Mouse (Mus musculus): Measurements from ENCODE around the gene Fam166a. TPM values are rescaled to one million over a fixed set of nuclear protein-coding genes. Genes with fewer than 3 reads are reported as not detected.

Gene Fam166a
- polyA plus RNA-seq, 1 experiment from 2014 or later = 0.87 TPM

DNA sequence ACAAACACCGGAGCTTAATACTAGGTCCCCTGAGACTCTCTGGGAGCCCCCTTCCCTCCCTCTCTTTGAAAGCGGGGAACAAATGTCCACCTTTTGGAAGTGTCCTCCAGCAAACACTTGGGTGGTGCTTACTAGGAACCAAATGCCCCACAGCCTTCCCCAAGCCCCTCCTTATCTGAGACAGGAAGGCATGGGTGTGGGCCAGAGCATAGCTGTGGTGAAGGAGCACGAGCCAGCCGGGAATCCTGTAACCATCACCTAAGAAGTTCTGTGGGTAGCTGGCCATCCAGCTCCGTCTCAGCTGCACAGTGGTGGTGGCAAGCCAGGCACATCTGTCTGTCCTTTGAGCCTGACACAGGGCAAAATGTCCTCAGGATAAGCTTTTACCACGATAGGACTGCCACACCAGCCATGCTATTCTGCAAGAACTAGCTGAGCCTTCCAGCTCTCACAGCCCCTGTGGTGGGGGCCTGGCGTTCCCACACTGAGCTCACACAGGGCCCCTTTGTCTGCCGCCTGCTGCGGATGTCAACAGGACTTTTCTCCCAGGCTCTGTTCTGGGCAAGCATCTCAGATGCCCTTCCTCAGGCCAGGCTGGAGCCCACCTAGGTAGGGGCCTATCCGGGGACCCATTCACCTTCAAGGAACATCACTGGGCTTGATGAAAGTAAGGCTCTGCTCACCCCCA lies 40.1 kb upstream of the Fam166a start:
- H3K36me3 ChIP-seq (replicated peaks) = peaks cover under 1% of the 10 kb centered on the region; the same call in 1 of the 2 replicates
- H3K4me1 ChIP-seq = peaks cover 66% of the 10 kb centered on the region
- H3K9ac ChIP-seq = peak overlapping the region; percentile 47
- WGBS = 18% methylated on average over 10 of the region's 10 CpGs
- H3K9me3 ChIP-seq = no peaks in the 10 kb centered on the region
- ATAC-seq (ENCODE audit: low FRiP score) = no peak
- no peaks in the 10 kb centered on the region for H3K27me3 ChIP-seq
- H3K27ac ChIP-seq = peak overlapping the region; percentile 85
- peak overlapping the region; percentile 48 for H3K4me2 ChIP-seq
- H3K4me3 ChIP-seq (replicated peaks) = peak overlapping the region; percentile 18; the same call in 1 of the 2 replicates

DNA sequence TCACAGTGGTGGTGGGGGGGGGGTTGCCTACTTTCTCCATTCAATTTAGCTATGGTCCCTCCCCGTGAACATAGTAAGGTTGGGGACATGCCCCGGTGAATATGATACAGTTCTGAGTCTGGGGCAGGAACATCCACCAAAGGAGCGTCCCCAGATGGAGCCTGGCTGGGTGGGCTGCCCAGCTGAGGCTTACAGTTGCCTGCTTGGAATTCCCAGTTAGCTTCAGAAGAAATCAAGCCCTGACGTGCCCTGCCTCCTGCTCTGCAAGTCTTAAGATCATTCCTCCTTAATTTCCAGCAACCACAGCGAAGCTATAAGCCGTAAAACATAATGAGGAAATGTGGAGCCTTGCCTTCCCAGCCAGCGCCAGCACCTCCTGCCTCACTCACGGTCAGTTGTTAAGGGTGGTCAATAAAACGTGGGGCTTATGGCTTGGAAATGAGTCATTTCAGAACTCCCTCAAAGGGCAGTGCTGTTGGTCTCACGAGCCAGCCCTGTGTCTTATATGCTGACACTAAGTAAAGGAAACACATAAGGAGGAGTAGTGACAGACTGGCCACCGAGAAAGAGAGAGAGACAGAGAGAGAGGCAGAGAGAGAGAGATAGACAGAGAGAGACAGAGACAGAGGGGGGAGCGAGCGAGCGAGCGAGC lies 38.9 kb upstream of the Fam166a start:
- H3K4me3 ChIP-seq (replicated peaks) = peak overlapping the region; percentile 86
- ATAC-seq (ENCODE audit: low FRiP score) = no peak
- WGBS = 36% methylated on average over 15 of the region's 15 CpGs

GRCm38 (mm10) chr2:25180478-25180903 lies 38.1 kb upstream of the Fam166a start, which contains the start of gene Nrarp:
Gene Nrarp, plus strand, starts transcription at chr2:25180758.
- peak; percentile 89 for ATAC-seq (ENCODE audit: low FRiP score)
- under 1% methylated on average over 35 of the region's 35 CpGs for WGBS
- H3K27me3 ChIP-seq = no peaks in the 10 kb centered on the region
- H3K9me3 ChIP-seq = no peaks in the 10 kb centered on the region
- peaks cover 79% of the 10 kb centered on the region for H3K4me1 ChIP-seq
- peak within 1 kb of the TSS; percentile 86 for H3K4me3 ChIP-seq (replicated peaks)
- peak within 1 kb of the TSS; percentile 98 for H3K27ac ChIP-seq
- H3K36me3 ChIP-seq (replicated peaks) = peaks cover 16% of the 10 kb centered on the region
- H3K9ac ChIP-seq = peak within 1 kb of the TSS; percentile 90
- peak within 1 kb of the TSS; percentile 72 for H3K4me2 ChIP-seq

More for the DNA sequence above, 38.9 kb upstream of the Fam166a start:
- H3K9me3 ChIP-seq = no peaks in the 10 kb centered on the region
- peaks cover 13% of the 10 kb centered on the region for H3K36me3 ChIP-seq (replicated peaks)
- H3K4me2 ChIP-seq = peak overlapping the region; percentile 72
- peak overlapping the region; percentile 90 for H3K9ac ChIP-seq
- H3K27ac ChIP-seq = peak overlapping the region; percentile 98
- H3K27me3 ChIP-seq = no peaks in the 10 kb centered on the region
- peaks cover 79% of the 10 kb centered on the region for H3K4me1 ChIP-seq

DNA sequence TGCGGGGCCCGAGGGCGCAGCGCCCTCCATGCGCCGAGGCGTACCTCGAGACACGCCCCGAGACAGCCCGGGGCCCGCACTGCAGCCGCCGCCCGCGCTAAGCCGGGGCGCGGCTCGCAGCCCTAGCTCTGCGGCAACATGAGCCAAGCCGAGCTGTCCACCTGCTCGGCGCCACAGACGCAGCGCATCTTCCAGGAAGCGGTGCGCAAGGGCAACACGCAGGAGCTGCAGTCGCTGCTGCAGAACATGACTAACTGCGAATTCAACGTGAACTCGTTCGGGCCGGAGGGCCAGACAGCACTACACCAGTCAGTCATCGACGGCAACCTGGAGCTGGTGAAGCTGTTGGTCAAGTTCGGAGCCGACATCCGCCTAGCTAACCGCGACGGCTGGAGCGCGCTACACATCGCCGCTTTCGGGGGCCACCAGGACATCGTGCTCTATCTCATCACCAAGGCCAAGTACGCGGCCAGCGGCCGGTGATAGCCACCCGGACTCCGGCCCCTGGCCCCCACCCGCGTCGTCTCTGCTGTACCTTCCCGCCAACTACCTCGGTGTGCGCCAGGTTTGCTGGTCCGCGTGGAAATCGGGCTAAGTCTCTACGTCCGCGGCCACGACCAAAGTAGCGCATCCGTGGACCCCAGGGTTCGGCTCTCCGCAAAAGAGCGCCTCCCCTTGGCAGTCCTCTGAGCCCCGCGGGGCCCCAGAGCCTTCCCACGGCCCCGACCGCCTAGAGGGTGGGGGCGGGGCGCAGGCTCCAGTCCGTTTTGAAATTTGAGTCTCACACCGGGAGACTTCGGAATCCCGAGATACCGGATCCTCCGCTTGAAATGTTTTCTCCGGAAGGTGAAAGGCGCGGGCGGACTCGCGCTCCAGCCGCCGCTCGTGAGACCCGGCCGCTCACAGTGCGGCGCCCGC lies 37.3 kb upstream of the Fam166a start:
- peak overlapping the region; percentile 98 for H3K27ac ChIP-seq
- H3K9me3 ChIP-seq = no peaks in the 10 kb centered on the region
- ATAC-seq (ENCODE audit: low FRiP score) = peak; percentile 19; the same call in 1 of the 2 replicates
- H3K36me3 ChIP-seq (replicated peaks) = peaks cover 16% of the 10 kb centered on the region
- peak overlapping the region; percentile 90 for H3K9ac ChIP-seq
- peaks cover 79% of the 10 kb centered on the region for H3K4me1 ChIP-seq
- peak overlapping the region; percentile 72 for H3K4me2 ChIP-seq
- no peaks in the 10 kb centered on the region for H3K27me3 ChIP-seq
- peak overlapping the region; percentile 86 for H3K4me3 ChIP-seq (replicated peaks)
- WGBS = under 1% methylated on average over 100 of the region's 100 CpGs

GRCm38 (mm10) chr2:25181891-25182397 lies 36.6 kb upstream of the Fam166a start:
- H3K9ac ChIP-seq = peak overlapping the region; percentile 90
- H3K9me3 ChIP-seq = no peaks in the 10 kb centered on the region
- H3K27me3 ChIP-seq = no peaks in the 10 kb centered on the region
- H3K4me1 ChIP-seq = peaks cover 79% of the 10 kb centered on the region
- no peak for ATAC-seq (ENCODE audit: low FRiP score)
- peak overlapping the region; percentile 98 for H3K27ac ChIP-seq
- H3K36me3 ChIP-seq (replicated peaks) = peaks cover 16% of the 10 kb centered on the region
- WGBS = 0% methylated on average over 17 of the region's 17 CpGs
- H3K4me3 ChIP-seq (replicated peaks) = peak overlapping the region; percentile 86
- H3K4me2 ChIP-seq = peak overlapping the region; percentile 72

- ATAC-seq (ENCODE audit: low FRiP score) = no peak
- WGBS = 3% methylated on average over 6 of the region's 6 CpGs
Measured at GRCm38 (mm10) chr2:25182664-25183063, 35.9 kb upstream of the Fam166a start.

GRCm38 (mm10) chr2:25183336-25183735 lies 35.2 kb upstream of the Fam166a start:
- H3K9ac ChIP-seq = 0 out of 2 replicates have a peak overlapping the region, but pooled peaks have one; percentile 90
- H3K4me2 ChIP-seq = peak overlapping the region; percentile 72
- WGBS = 55% methylated on average over 2 of the region's 2 CpGs
- H3K36me3 ChIP-seq (replicated peaks) = peaks cover 16% of the 10 kb centered on the region
- peaks cover 65% of the 10 kb centered on the region for H3K4me1 ChIP-seq
- no peaks in the 10 kb centered on the region for H3K27me3 ChIP-seq
- H3K9me3 ChIP-seq = no peaks in the 10 kb centered on the region
- H3K4me3 ChIP-seq (replicated peaks) = peak overlapping the region; percentile 86
- ATAC-seq (ENCODE audit: low FRiP score) = no peak
- H3K27ac ChIP-seq = peak overlapping the region; percentile 98

More at GRCm38 (mm10) chr2:25182664-25183063, 35.9 kb upstream of the Fam166a start:
- H3K36me3 ChIP-seq (replicated peaks) = peaks cover 16% of the 10 kb centered on the region
- peak overlapping the region; percentile 86 for H3K4me3 ChIP-seq (replicated peaks)
- H3K27me3 ChIP-seq = no peaks in the 10 kb centered on the region
- peak overlapping the region; percentile 98 for H3K27ac ChIP-seq
- H3K4me1 ChIP-seq = peaks cover 72% of the 10 kb centered on the region
- peak overlapping the region; percentile 72 for H3K4me2 ChIP-seq
- peak overlapping the region; percentile 90 for H3K9ac ChIP-seq
- no peaks in the 10 kb centered on the region for H3K9me3 ChIP-seq

- Histone ChIP-seq H3K4me2 (peak overlapping the region; percentile 80), H3K27ac (peak overlapping the region; percentile 98), H3K4me1 (peaks cover 55% of the 10 kb centered on the region), H3K36me3 (replicated peaks) (peaks cover 16% of the 10 kb centered on the region), H3K9ac (no peak overlapping the region), H3K9me3 (no peaks in the 10 kb centered on the region), H3K4me3 (replicated peaks) (no peak overlapping the region; the same call in 1 of the 2 replicates), H3K27me3 (no peaks in the 10 kb centered on the region)
- no peak for ATAC-seq (ENCODE audit: low FRiP score)
- WGBS = 89% methylated on average over 7 of the region's 7 CpGs
Measured at GRCm38 (mm10) chr2:25184496-25184895, 34.0 kb upstream of the Fam166a start.

GRCm38 (mm10) chr2:25185625-25186574 lies 32.6 kb upstream of the Fam166a start:
- Histone ChIP-seq H3K36me3 (replicated peaks) (peaks cover 16% of the 10 kb centered on the region), H3K4me2 (peak overlapping the region; percentile 80), H3K27ac (peak overlapping the region; percentile 98), H3K4me3 (replicated peaks) (peak overlapping the region; percentile 47), H3K27me3 (no peaks in the 10 kb centered on the region), H3K4me1 (peaks cover 45% of the 10 kb centered on the region), H3K9ac (peak overlapping the region; percentile 69), H3K9me3 (no peaks in the 10 kb centered on the region)
- 2% methylated on average over 61 of the region's 64 CpGs for WGBS
- peak; percentile 83 for ATAC-seq (ENCODE audit: low FRiP score)

DNA sequence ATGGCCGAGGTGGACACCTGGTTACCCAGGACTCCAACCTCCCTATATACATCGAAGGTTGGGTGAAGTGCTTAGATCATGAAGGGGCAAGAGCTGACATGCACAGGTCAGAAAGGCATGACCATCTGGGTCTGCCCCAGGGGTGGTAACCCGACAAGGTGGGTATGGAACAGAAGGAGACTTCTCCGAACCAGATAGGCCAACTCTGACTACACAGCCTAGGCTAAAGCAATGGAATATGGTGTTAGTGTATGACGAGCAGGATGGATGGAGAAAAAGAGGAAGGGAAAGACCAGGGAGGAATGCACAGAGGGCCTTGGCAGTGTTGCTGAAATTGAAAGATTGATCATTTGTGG lies 32.0 kb upstream of the Fam166a start:
- Histone ChIP-seq H3K27me3 (no peaks in the 10 kb centered on the region), H3K4me2 (peak overlapping the region; percentile 80), H3K36me3 (replicated peaks) (peaks cover 16% of the 10 kb centered on the region), H3K4me3 (replicated peaks) (peak overlapping the region; percentile 47), H3K9me3 (no peaks in the 10 kb centered on the region), H3K4me1 (peaks cover 45% of the 10 kb centered on the region), H3K9ac (no peak overlapping the region; the same call in 1 of the 2 replicates), H3K27ac (peak overlapping the region; percentile 98)
- no peak for ATAC-seq (ENCODE audit: low FRiP score)
- 31% methylated on average over 5 of the region's 5 CpGs for WGBS

GRCm38 (mm10) chr2:25187841-25188240 lies 30.7 kb upstream of the Fam166a start:
- H3K27ac ChIP-seq = no peak overlapping the region
- H3K4me1 ChIP-seq = peaks cover 41% of the 10 kb centered on the region
- peaks cover 16% of the 10 kb centered on the region for H3K36me3 ChIP-seq (replicated peaks)
- H3K9ac ChIP-seq = no peak overlapping the region
- H3K4me3 ChIP-seq (replicated peaks) = no peak overlapping the region
- WGBS = 85% methylated on average over 6 of the region's 6 CpGs
- no peaks in the 10 kb centered on the region for H3K9me3 ChIP-seq
- no peaks in the 10 kb centered on the region for H3K27me3 ChIP-seq
- no peak for ATAC-seq (ENCODE audit: low FRiP score)
- no peak overlapping the region for H3K4me2 ChIP-seq

Measured in forebrain, embryonic 12.5 days (tissue).